Mouse (Mus musculus): ENCODE measurements at regions not wholly inside any gene's neighbourhood (a gene's known extent, or its start where the extent isn't known, plus 50 kb on each side); places are given as distances from the start of the nearest gene placed in this dataset.

GRCm38 (mm10) chr12:39639246-39639645, 398.6 kb downstream of the Arl4a start:
- TF ChIP-seq CTCF (IDR thresholded peaks at IDR 0.05; ENCODE audit: low read depth, low read length) (no peak), POLR2A (IDR thresholded peaks at IDR 0.05; ENCODE audit: extremely low read depth, insufficient read depth, low read length) (no peak)
